Mouse (Mus musculus) layer of hippocampus, adult 9-11 months (tissue): ENCODE results near the gene Jsrp1.
A peak's percentile ranks its signal among the peaks of the same experiment; 100 is the strongest.

Source experiments
- DNase-seq: peaks from one replicate; pipeline ENCODE4 v3.0.0; 2022

The Jsrp1 gene

GRCm38 (mm10) chr10:80790761-80791404 is 22.4 kb downstream of the Jsrp1 start:
- DNase-seq = no peak

- no peak for DNase-seq
These were observed 25.8 kb downstream of the Jsrp1 start for GRCm38 (mm10) chr10:80787517-80787916.

GRCm38 (mm10) chr10:80785963-80786362 is 27.3 kb downstream of the Jsrp1 start:
- no peak for DNase-seq

GRCm38 (mm10) chr10:80784871-80785270 is 28.4 kb downstream of the Jsrp1 start:
- no peak for DNase-seq

- DNase-seq = no peak
These were observed 29.0 kb downstream of the Jsrp1 start for GRCm38 (mm10) chr10:80784302-80784701.

GRCm38 (mm10) chr10:80779565-80779964 is 33.7 kb downstream of the Jsrp1 start:
- DNase-seq = no peak

GRCm38 (mm10) chr10:80777123-80777522 is 36.2 kb downstream of the Jsrp1 start:
- DNase-seq = no peak

GRCm38 (mm10) chr10:80776358-80776869 is 36.9 kb downstream of the Jsrp1 start:
- no peak for DNase-seq

- DNase-seq = no peak
These were observed 37.6 kb downstream of the Jsrp1 start for GRCm38 (mm10) chr10:80775731-80776130.

- DNase-seq = no peak
These were observed 38.3 kb downstream of the Jsrp1 start for GRCm38 (mm10) chr10:80774981-80775380.

- peak; percentile 94 for DNase-seq
These were observed 38.7 kb downstream of the Jsrp1 start for GRCm38 (mm10) chr10:80774549-80774948.

- DNase-seq = no peak
These were observed 39.5 kb downstream of the Jsrp1 start for GRCm38 (mm10) chr10:80773816-80774215.

- no peak for DNase-seq
These were observed 44.9 kb downstream of the Jsrp1 start for GRCm38 (mm10) chr10:80768365-80768764.

GRCm38 (mm10) chr10:80766161-80766815 is 47.0 kb downstream of the Jsrp1 start:
- no peak for DNase-seq

GRCm38 (mm10) chr10:80765746-80766145 is 47.6 kb downstream of the Jsrp1 start:
- DNase-seq = no peak

- no peak for DNase-seq
These were observed 49.8 kb downstream of the Jsrp1 start for GRCm38 (mm10) chr10:80763502-80763901.

- no peak for DNase-seq
These were observed 51.5 kb downstream of the Jsrp1 start for GRCm38 (mm10) chr10:80761821-80762220.

GRCm38 (mm10) chr10:80760596-80761524 is 52.4 kb downstream of the Jsrp1 start:
- DNase-seq = no peak

GRCm38 (mm10) chr10:80758651-80759050 is 54.6 kb downstream of the Jsrp1 start:
- DNase-seq = no peak
